Mouse (Mus musculus) kidney, adult 9 months (tissue): ENCODE results near the gene Rab44.

Experiments
- DNase-seq: peaks from one replicate; pipeline ENCODE4 v3.0.0; 2022

The Rab44 gene

GRCm38 (mm10) chr17:29170431-29171000, 56.6 kb downstream of the Rab44 start:
- peak; percentile 74 for DNase-seq

GRCm38 (mm10) chr17:29171001-29171772, 57.2 kb downstream of the Rab44 start:
- peak; percentile 91 for DNase-seq

- peak; percentile 44 for DNase-seq
Observed at GRCm38 (mm10) chr17:29172062-29172461, 58.1 kb downstream of the Rab44 start.

- DNase-seq: no peak
Observed at GRCm38 (mm10) chr17:29173165-29173564, 59.2 kb downstream of the Rab44 start.

- DNase-seq: no peak
Observed at GRCm38 (mm10) chr17:29175693-29176092, 61.7 kb downstream of the Rab44 start.

GRCm38 (mm10) chr17:29176391-29177267, 62.7 kb downstream of the Rab44 start:
- DNase-seq: peak; percentile 69

- no peak for DNase-seq
Observed at GRCm38 (mm10) chr17:29178503-29179059, 64.6 kb downstream of the Rab44 start.

- no peak for DNase-seq
Observed at GRCm38 (mm10) chr17:29179917-29180316, 66.0 kb downstream of the Rab44 start.

- DNase-seq: no peak
Observed at GRCm38 (mm10) chr17:29180406-29181127, 66.6 kb downstream of the Rab44 start.

- DNase-seq: no peak
Observed at GRCm38 (mm10) chr17:29181751-29182150, 67.8 kb downstream of the Rab44 start.

- DNase-seq: no peak
Observed at GRCm38 (mm10) chr17:29183162-29183561, 69.2 kb downstream of the Rab44 start.

GRCm38 (mm10) chr17:29185376-29186046, 71.6 kb downstream of the Rab44 start:
- DNase-seq: no peak

- no peak for DNase-seq
Observed at GRCm38 (mm10) chr17:29186989-29187859, 73.3 kb downstream of the Rab44 start.

GRCm38 (mm10) chr17:29188989-29189388, 75.0 kb downstream of the Rab44 start:
- no peak for DNase-seq

- no peak for DNase-seq
Observed at GRCm38 (mm10) chr17:29195579-29195978, 81.6 kb downstream of the Rab44 start.
